Mouse (Mus musculus) spleen, adult 18-20 months (tissue): ENCODE results near the gene 1700074P13Rik.
A peak's percentile ranks its signal among the peaks of the same experiment; 100 is the strongest.
"Not testable (repeated sequence)": the region's sequence is repeated elsewhere in the genome, so short reads cannot be mapped to it uniquely, and the experiment has no call there.

Experiments
- DNase-seq, 2 experiments: peaks; one replicate each; pipeline ENCODE4 v3.0.0; 2022; ENCODE audit warnings: mixed read lengths in 2 of 2

The 1700074P13Rik gene

GRCm38 (mm10) chr6:40940457-40940856 lies at the start of gene 1700074P13Rik:
Gene 1700074P13Rik, minus strand, starts transcription at chr6:40940557.
- DNase-seq: no peak

- not testable (repeated sequence) for DNase-seq
These were observed 24.1 kb upstream of the 1700074P13Rik start, which contains the start of gene 1810009J06Rik for GRCm38 (mm10) chr6:40964454-40964853. Gene 1810009J06Rik, plus strand, starts transcription at chr6:40964754.

GRCm38 (mm10) chr6:40953716-40954115 lies 13.4 kb upstream of the 1700074P13Rik start:
- DNase-seq: no peak

GRCm38 (mm10) chr6:40951770-40952169 lies 11.4 kb upstream of the 1700074P13Rik start, which contains the start of gene Gm4744:
Gene Gm4744, minus strand, starts transcription at chr6:40951870.
- DNase-seq: no peak

GRCm38 (mm10) chr6:40919954-40920353 lies 20.4 kb downstream of the 1700074P13Rik start:
- DNase-seq: no peak

GRCm38 (mm10) chr6:40900287-40900686 lies 40.1 kb downstream of the 1700074P13Rik start, which contains the start of gene Prss58:
Gene Prss58, minus strand, starts transcription at chr6:40900387.
- no peak for DNase-seq

GRCm38 (mm10) chr6:40894716-40895115 lies 45.6 kb downstream of the 1700074P13Rik start:
- DNase-seq: no peak

GRCm38 (mm10) chr6:40893577-40893976 lies 46.8 kb downstream of the 1700074P13Rik start:
- peak; percentile 22 to 70 for DNase-seq

GRCm38 (mm10) chr6:40891754-40892153 lies 48.6 kb downstream of the 1700074P13Rik start:
- no peak for DNase-seq

- DNase-seq: no peak
These were observed 49.4 kb downstream of the 1700074P13Rik start for GRCm38 (mm10) chr6:40890973-40891372.

- DNase-seq: no peak
These were observed 53.0 kb downstream of the 1700074P13Rik start, which contains the start of gene Moxd2 for GRCm38 (mm10) chr6:40887394-40887793. Gene Moxd2, minus strand, starts transcription at chr6:40887494.
